Mouse (Mus musculus) thymus, postnatal 14 days (tissue): ENCODE data around the gene Myh14.

Experiments used
- DNase-seq: peaks from one replicate; pipeline ENCODE4 v3.0.0; 2021

Myh14 gene

DNA sequence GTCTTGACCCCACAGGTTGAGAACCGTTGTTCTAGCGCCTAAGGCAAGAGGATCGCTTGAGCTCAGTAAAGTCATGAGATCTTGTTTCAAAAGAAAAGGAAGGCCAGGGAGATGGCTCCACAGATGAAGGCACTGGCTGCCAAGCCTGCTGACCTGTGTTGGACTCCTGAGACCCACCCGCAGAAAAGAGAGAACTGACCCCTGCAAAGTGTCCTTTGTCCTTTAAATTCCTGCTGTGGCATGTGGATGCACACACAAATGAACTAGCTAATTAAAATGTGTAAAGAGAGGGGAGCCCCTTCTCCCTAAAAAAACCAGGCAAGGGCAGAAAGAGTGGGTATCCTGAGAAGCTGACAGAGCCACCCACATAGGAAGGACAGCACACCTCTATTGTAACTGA is 98.8 kb downstream of the Myh14 start:
- DNase-seq: no peak

DNA sequence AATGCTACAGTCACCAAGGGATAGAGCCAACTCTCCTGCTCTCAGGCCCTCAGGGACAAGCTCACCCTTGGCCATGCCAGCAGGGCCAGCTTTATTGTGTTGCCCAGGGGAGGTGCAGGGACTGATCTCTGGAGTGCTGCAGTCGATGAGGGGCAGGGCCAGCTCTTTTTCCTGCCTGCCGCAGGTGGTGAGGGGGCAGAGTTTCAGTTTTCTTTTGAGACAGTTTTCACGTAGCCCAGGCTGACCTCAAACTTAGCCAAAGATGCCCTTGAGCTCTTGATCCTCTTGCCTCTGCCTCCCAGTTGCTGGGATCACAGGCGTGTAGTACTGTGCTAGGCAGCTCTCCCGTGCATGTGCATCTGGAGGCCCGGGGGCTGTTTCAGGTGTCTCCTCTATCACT is 99.7 kb downstream of the Myh14 start:
- no peak for DNase-seq

DNA sequence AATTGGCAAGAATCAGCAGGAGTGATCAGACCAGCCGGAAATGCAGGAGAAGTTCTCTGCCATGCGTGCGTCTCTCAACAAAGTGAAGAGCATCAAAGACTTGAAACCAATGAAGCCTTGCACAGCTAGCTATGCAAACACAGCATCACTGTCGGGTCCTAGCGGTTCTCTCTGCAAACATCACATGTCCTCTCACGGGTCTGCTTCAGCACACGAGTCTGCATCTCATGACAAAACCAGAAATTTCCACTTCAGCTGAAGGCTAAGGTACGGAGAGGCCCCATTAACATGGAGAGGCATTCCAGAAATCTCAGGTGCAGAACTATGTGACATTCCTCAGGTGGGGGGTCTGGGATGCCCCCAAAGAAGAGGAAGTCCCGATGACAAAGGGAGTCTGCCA is 101.8 kb downstream of the Myh14 start:
- DNase-seq: no peak

DNA sequence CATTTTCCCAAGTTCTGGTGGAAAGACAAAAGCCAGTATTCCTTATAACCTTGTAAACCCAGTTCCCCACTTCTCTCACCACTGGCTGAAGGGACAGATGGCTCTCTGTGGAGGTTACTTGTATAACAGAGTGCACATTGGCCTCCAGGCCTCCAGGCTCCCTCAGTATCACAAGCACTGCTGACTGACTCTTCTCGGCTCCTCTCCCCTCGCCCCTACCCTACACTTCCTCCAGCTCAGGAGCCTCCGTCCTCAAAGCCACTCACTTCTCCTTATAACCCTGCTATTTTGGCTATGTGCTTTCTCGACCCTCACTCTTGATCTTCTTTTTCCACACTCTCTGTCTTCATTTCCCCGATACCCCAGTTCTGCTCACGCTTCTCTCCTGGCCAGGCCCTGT is 105.2 kb downstream of the Myh14 start:
- DNase-seq: no peak

DNA sequence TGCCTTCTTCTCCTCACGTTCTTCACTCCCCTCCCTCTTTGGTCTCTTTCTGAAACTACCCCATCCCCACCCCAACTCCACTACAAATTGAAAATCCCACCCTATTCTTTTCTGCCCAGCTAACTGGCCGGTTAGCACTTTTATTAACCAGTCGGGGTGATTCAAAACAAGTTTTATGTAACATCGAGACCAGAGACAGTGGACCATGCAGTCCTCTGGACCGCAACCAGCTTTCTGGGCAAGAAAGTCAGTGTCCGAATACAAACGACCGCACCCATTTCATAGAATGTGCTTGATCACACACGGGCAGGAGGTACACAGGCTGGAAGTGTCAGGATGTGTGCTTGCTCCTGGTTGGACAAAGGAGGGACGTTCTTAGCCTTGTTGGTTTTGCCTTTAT is 106.2 kb downstream of the Myh14 start:
- DNase-seq: no peak

DNA sequence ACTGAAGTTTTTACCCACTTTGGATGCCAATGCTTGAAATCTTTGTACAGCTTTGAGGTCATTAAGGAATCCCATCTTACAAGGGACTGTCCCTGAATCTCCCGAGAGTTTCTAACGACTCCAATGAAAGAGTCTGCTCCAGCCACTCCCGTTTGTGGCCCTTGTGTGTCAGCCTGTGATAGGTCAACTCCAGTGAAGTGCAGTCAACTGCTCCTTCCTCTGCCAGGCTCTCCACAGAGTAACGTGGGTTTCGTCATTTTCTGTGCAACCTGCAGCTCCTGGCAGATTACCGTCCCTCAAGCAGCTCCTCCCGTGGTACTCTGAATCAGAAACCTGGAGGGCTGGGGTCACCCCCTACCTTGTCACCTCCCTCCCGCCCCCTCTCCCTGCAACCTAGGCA is 107.4 kb downstream of the Myh14 start:
- no peak for DNase-seq

DNA sequence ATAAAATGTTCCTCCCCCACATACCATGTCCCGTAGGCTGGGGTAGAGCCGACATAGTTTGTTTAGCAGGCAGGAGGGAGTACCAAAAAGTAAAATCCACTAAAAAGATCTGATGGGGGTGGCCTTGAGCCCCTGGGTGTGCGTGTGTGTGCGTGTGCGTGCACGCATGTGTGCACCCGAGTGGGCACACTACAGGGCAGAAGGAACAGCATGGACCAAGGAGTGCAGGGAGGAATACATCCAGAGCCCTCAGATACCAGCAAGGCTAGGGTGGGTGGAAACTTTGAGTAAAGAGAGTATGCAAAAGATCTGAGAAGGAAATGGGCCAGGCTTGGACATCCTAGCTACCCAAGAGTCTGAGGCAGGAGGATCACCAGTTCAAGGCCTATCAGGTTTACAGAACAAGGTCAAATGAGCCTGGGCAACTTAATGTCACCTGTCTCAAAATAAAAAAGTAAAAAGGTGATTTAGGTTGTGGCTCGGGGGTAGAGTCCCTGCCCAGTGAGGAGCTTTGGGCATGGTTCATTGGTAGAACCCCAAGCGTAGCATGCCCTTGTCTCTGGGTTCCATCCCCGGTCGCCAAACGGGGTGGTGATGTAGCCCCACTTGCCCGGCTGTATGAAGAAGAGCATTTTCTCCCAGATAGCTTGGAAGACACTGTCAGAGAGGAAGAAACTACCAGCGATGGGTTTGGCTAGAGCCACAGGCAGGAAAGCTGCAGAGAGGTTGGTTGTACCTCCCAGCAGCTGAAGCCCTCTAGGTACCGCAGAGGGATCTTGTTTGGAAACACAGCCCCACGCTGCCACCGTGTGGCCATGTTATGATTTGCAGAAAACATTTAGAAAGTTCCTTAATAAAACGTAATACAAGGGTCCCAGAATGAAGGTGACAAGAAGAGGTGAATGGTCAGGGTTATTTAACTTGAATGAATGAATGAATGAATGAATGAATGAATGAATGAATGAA is 109.9 kb downstream of the Myh14 start:
- peak; percentile 87 for DNase-seq

DNA sequence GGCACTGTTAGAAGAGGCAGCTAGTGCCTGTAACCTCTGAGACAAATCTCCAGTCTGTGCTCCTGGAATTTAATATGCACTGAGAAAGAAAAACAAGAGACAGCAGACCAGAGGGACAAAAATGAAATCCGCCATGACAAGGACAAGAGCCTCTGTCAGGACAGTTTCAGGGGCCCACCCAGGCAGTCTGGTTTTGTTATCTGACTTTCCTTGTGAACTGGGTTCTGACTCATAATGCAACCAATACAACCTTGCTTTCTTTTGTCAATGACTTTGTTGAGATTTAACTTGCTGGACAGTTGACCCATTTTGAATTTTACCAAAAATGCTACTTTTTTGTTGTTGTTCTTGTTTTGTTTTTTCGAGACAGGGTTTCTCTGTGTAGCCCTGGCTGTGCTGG is 113.0 kb downstream of the Myh14 start:
- DNase-seq: no peak
